Mouse (Mus musculus) heart, postnatal 0 days (tissue): ENCODE measurements at regions not wholly inside any gene's neighbourhood (a gene's known extent, or its start where the extent isn't known, plus 50 kb on each side); places are given as distances from the start of the nearest gene placed in this dataset.

Source experiments
- ATAC-seq: fragments of 200-750 bp; cut with Nextera tagmentation; 2 replicates; pipeline ENCODE4 v1.8.0; 2017; ENCODE audit warnings: low read depth, moderate number of reproducible peaks, moderate library complexity; ENCODE audit not compliant: insufficient read depth
- DNase-seq: peaks from one replicate; pipeline ENCODE4 v3.0.0-alpha.2; 2016; ENCODE audit warnings: low spot score
- H3K27ac ChIP-seq: fragments of 300-500 bp; sonication (generic); 2 replicates; pipeline ENCODE4 v1.5.1; 2014; ENCODE audit warnings: low read depth, mild to moderate bottlenecking
- H3K27me3 ChIP-seq: fragments of 300-500 bp; sonication (generic); 2 replicates; pipeline ENCODE4 v1.6.1; 2014; ENCODE audit warnings: low read length, mixed read lengths; ENCODE audit not compliant: control insufficient read depth, insufficient read depth
- H3K36me3 ChIP-seq: fragments of 300-500 bp; sonication (generic); replicated peaks from 2 replicates; pipeline ENCODE4 v1.6.1; 2014; ENCODE audit warnings: low read length, mixed read lengths; ENCODE audit not compliant: control insufficient read depth, insufficient read depth
- H3K4me1 ChIP-seq: fragments of 300-500 bp; sonication (generic); 2 replicates; pipeline ENCODE4 v1.6.1; 2014; ENCODE audit warnings: antibody characterized with exemption; ENCODE audit not compliant: control insufficient read depth, insufficient read depth
- H3K4me2 ChIP-seq: fragments of 300-500 bp; sonication (generic); 2 replicates; pipeline ENCODE4 v1.6.1; 2014; ENCODE audit warnings: low read depth, mild to moderate bottlenecking, low read length, moderate library complexity
- H3K4me3 ChIP-seq: fragments of 300-500 bp; sonication (generic); 2 replicates; pipeline ENCODE4 v1.5.1; 2014; ENCODE audit warnings: low read depth, low read length
- H3K9ac ChIP-seq: fragments of 300-500 bp; sonication (generic); replicated peaks from 2 replicates; pipeline ENCODE4 v1.6.1; 2014; ENCODE audit warnings: low read depth, low read length, mixed read lengths
- H3K9me3 ChIP-seq: fragments of 300-500 bp; sonication (generic); replicated peaks from 2 replicates; pipeline ENCODE4 v1.6.1; 2016; ENCODE audit warnings: low read length; ENCODE audit not compliant: control insufficient read depth
- CTCF ChIP-seq: IDR thresholded peaks from 2 replicates; pipeline ENCODE4 v1.5.1; 2016; ENCODE audit warnings: antibody characterized with exemption, control low read depth, low read depth
- EP300 ChIP-seq: IDR thresholded peaks from 2 replicates; pipeline ENCODE4 v1.6.1; 2016; ENCODE audit warnings: antibody characterized with exemption, low read depth
- WGBS: fragments of 180-500 bp; shearing (Covaris S2); extraction: QIAGEN DNeasy Blood & Tissue Kit; methylation state at CpG from one replicate; pipeline ENCODE4 v1.1.7; 2014; 5-methylcytosine and 5-hydroxymethylcytosine counted together

GRCm38 (mm10) chr10:21224229-21224628 lies 63.4 kb upstream of the Myb start:
- Histone ChIP-seq H3K27ac (peak overlapping the region; percentile 51; the same call in 1 of the 2 replicates), H3K4me3 (no peak overlapping the region), H3K4me2 (no peak overlapping the region), H3K4me1 (no peaks in the 10 kb centered on the region), H3K9ac (no peak overlapping the region), H3K36me3 (no peaks in the 10 kb centered on the region), H3K9me3 (no peaks in the 10 kb centered on the region), H3K27me3 (no peaks in the 10 kb centered on the region)
- TF ChIP-seq CTCF (no peak), EP300 (no peak)
- WGBS: 84% methylated on average over 5 of the region's 5 CpGs
- DNase-seq (no peak), ATAC-seq (no peak)

- Histone ChIP-seq H3K4me1 (no peaks in the 10 kb centered on the region), H3K36me3 (no peaks in the 10 kb centered on the region), H3K4me2 (no peak overlapping the region), H3K9ac (no peak overlapping the region), H3K4me3 (no peak overlapping the region), H3K27me3 (no peaks in the 10 kb centered on the region), H3K27ac (no peak overlapping the region), H3K9me3 (no peaks in the 10 kb centered on the region)
- WGBS: 77% methylated on average over 7 of the region's 7 CpGs
- ATAC-seq: no peak
- no peak for DNase-seq
- TF ChIP-seq CTCF (no peak), EP300 (no peak)
Observed at GRCm38 (mm10) chr10:21226210-21226609, 65.4 kb upstream of the Myb start.

- DNase-seq (no peak), ATAC-seq (no peak)
- TF ChIP-seq EP300 (no peak), CTCF (no peak)
- Histone ChIP-seq H3K36me3 (no peaks in the 10 kb centered on the region), H3K27me3 (no peaks in the 10 kb centered on the region), H3K9ac (no peak overlapping the region), H3K4me1 (no peaks in the 10 kb centered on the region), H3K4me3 (no peak overlapping the region), H3K9me3 (no peaks in the 10 kb centered on the region), H3K27ac (no peak overlapping the region), H3K4me2 (no peak overlapping the region)
- WGBS: 76% methylated on average over 9 of the region's 9 CpGs
Observed at GRCm38 (mm10) chr10:21227764-21228163, 67.0 kb upstream of the Myb start.

GRCm38 (mm10) chr10:21228557-21228956 lies 67.2 kb upstream of the Hbs1l start:
- Histone ChIP-seq H3K4me1 (no peaks in the 10 kb centered on the region), H3K4me2 (no peak overlapping the region), H3K36me3 (no peaks in the 10 kb centered on the region), H3K27ac (no peak overlapping the region), H3K4me3 (no peak overlapping the region), H3K9me3 (no peaks in the 10 kb centered on the region), H3K9ac (no peak overlapping the region), H3K27me3 (no peaks in the 10 kb centered on the region)
- no peak for ATAC-seq
- WGBS: 58% methylated on average over 7 of the region's 7 CpGs
- TF ChIP-seq CTCF (no peak), EP300 (no peak)
- DNase-seq: no peak

- Histone ChIP-seq H3K4me1 (no peaks in the 10 kb centered on the region), H3K9me3 (no peaks in the 10 kb centered on the region), H3K27me3 (no peaks in the 10 kb centered on the region), H3K9ac (no peak overlapping the region), H3K36me3 (no peaks in the 10 kb centered on the region), H3K27ac (no peak overlapping the region), H3K4me2 (no peak overlapping the region), H3K4me3 (no peak overlapping the region)
- TF ChIP-seq CTCF (no peak), EP300 (no peak)
- ATAC-seq: no peak
- 35% methylated on average over 1 of the region's 1 CpGs for WGBS
- no peak for DNase-seq
Observed at GRCm38 (mm10) chr10:21235172-21235571, 60.6 kb upstream of the Hbs1l start.

GRCm38 (mm10) chr10:21237000-21237399 lies 58.8 kb upstream of the Hbs1l start:
- DNase-seq (no peak), ATAC-seq (no peak)
- no peak overlapping the region for H3K27ac ChIP-seq
- H3K9me3 ChIP-seq: no peaks in the 10 kb centered on the region
- no peak for TF ChIP-seq CTCF
- no peak for TF ChIP-seq EP300
- no peak overlapping the region for H3K4me2 ChIP-seq
- H3K4me3 ChIP-seq: no peak overlapping the region
- no peak overlapping the region for H3K9ac ChIP-seq
- no peaks in the 10 kb centered on the region for H3K36me3 ChIP-seq
- WGBS: 91% methylated on average over 1 of the region's 1 CpGs
- no peaks in the 10 kb centered on the region for H3K27me3 ChIP-seq
- H3K4me1 ChIP-seq: no peaks in the 10 kb centered on the region
